Mouse (Mus musculus) ES-E14 (cell line): ENCODE measurements at regions not wholly inside any gene's neighbourhood (a gene's known extent, or its start where the extent isn't known, plus 50 kb on each side); places are given as distances from the start of the nearest gene placed in this dataset.

Experiments
- DNase-seq: peaks from one replicate; pipeline ENCODE4 v3.0.0-alpha.2; 2013; ENCODE audit warnings: low read depth, low spot score
- H3K27ac ChIP-seq: 2 replicates; pipeline ENCODE4 v1.5.1; 2012; ENCODE audit warnings: low read depth, mild to moderate bottlenecking, low read length, moderate library complexity, mixed read lengths; ENCODE audit not compliant: poor library complexity, insufficient read depth, severe bottlenecking
- H3K36me3 ChIP-seq: 2 replicates; pipeline ENCODE4 v1.6.1; 2012; ENCODE audit warnings: mild to moderate bottlenecking, low read length, moderate library complexity, mixed read lengths; ENCODE audit not compliant: control insufficient read depth, poor library complexity, insufficient read depth, severe bottlenecking
- H3K4me1 ChIP-seq, 2 experiments: fragments of 150-350 bp in 1 of 2; sonication (generic) in 1 of 2; 2 replicates each; pipeline ENCODE4 v1.6.1; 2012; ENCODE audit warnings: low read length in 2 of 2, mild to moderate bottlenecking in 1 of 2, mixed read lengths in 1 of 2; ENCODE audit not compliant: control insufficient read depth in 2 of 2, insufficient read depth in 2 of 2, poor library complexity in 1 of 2
- H3K4me3 ChIP-seq, 2 experiments: fragments of 150-350 bp in 1 of 2; sonication (generic) in 1 of 2; 2 replicates each; pipeline ENCODE4 v1.5.1; 2012; ENCODE audit warnings: low read length in 2 of 2, low read depth in 1 of 2, mild to moderate bottlenecking in 1 of 2, mixed read lengths in 1 of 2; ENCODE audit not compliant: insufficient read depth in 1 of 2, poor library complexity in 1 of 2, severe bottlenecking in 1 of 2
- H3K9ac ChIP-seq: 2 replicates; pipeline ENCODE4 v1.6.1; 2012; ENCODE audit warnings: low read depth, mild to moderate bottlenecking, low read length, mixed read lengths; ENCODE audit not compliant: poor library complexity, insufficient read depth, severe bottlenecking
- H3K9me3 ChIP-seq: fragments of 150-350 bp; sonication (generic); 2 replicates; pipeline ENCODE4 v1.6.1; 2012; ENCODE audit warnings: low read depth, mild to moderate bottlenecking, low read length; ENCODE audit not compliant: control insufficient read depth, insufficient read depth
- CHD2 ChIP-seq: IDR thresholded peaks from 2 replicates; pipeline ENCODE4 v1.6.1; 2014; ENCODE audit warnings: mild to moderate bottlenecking, low read depth, low read length, inconsistent platforms
- HCFC1 ChIP-seq: IDR thresholded peaks from 2 replicates; pipeline ENCODE4 v1.6.1; 2012; ENCODE audit warnings: low read length, inconsistent platforms, borderline replicate concordance; ENCODE audit not compliant: insufficient read depth
- MAFK ChIP-seq: IDR thresholded peaks from 2 replicates; pipeline ENCODE4 v1.6.1; 2014; ENCODE audit warnings: mild to moderate bottlenecking, low read depth, low read length, inconsistent platforms; ENCODE audit not compliant: insufficient read depth
- ZC3H11A ChIP-seq: IDR thresholded peaks from 2 replicates; pipeline ENCODE4 v1.6.1; 2012; ENCODE audit warnings: low read depth, mild to moderate bottlenecking, inconsistent platforms, low read length, borderline replicate concordance
- ZNF384 ChIP-seq: IDR thresholded peaks from 2 replicates; pipeline ENCODE4 v1.6.1; 2012; ENCODE audit warnings: low read depth, low read length, inconsistent platforms
- in situ Hi-C, 2 experiments: fragments of 600-800 bp; cut with MboI; formaldehyde crosslinking; loops; one replicate each; pipeline ENCODE4 v1.15.1; 2025; ENCODE audit warnings: low sequenced_read_pairs in 2 of 2, inconsistent platforms in 1 of 2; ENCODE audit not compliant: unreplicated experiment in 2 of 2

- H3K27ac ChIP-seq: no peak overlapping the region
- in situ Hi-C loops: no loop called here
- no peak for DNase-seq
Measured at GRCm38 (mm10) chr16:78217633-78218032, 83.7 kb upstream of the Cxadr start.

GRCm38 (mm10) chr16:78216752-78217351 is 84.4 kb upstream of the Cxadr start:
- DNase-seq: no peak
- H3K4me1 ChIP-seq: no peaks in the 10 kb centered on the region
- TF ChIP-seq MAFK (no peak), CHD2 (no peak), ZC3H11A (no peak), HCFC1 (no peak), ZNF384 (no peak)
- in situ Hi-C loops: no loop called here
- no peaks in the 10 kb centered on the region for H3K9me3 ChIP-seq
- no peak overlapping the region for H3K4me3 ChIP-seq
- H3K9ac ChIP-seq: no peak overlapping the region
- no peaks in the 10 kb centered on the region for H3K36me3 ChIP-seq
- H3K27ac ChIP-seq: no peak overlapping the region

More at GRCm38 (mm10) chr16:78217633-78218032, 83.7 kb upstream of the Cxadr start:
- Histone ChIP-seq H3K36me3 (no peaks in the 10 kb centered on the region), H3K4me3 (no peak overlapping the region), H3K9me3 (no peaks in the 10 kb centered on the region), H3K9ac (no peak overlapping the region), H3K4me1 (no peaks in the 10 kb centered on the region)
- TF ChIP-seq ZC3H11A (no peak), CHD2 (no peak)

GRCm38 (mm10) chr16:78211687-78212086 is 89.6 kb upstream of the Cxadr start:
- in situ Hi-C loops: no loop called here
- no peak overlapping the region for H3K9ac ChIP-seq
- H3K27ac ChIP-seq: no peak overlapping the region
- H3K4me3 ChIP-seq: no peak overlapping the region
- no peaks in the 10 kb centered on the region for H3K4me1 ChIP-seq
- TF ChIP-seq ZNF384 (no peak), CHD2 (no peak), MAFK (no peak), HCFC1 (no peak), ZC3H11A (no peak)
- no peaks in the 10 kb centered on the region for H3K36me3 ChIP-seq
- no peak for DNase-seq
- no peaks in the 10 kb centered on the region for H3K9me3 ChIP-seq

- H3K9ac ChIP-seq: no peak overlapping the region
- TF ChIP-seq ZNF384: no peak
- no peak for TF ChIP-seq ZC3H11A
- TF ChIP-seq MAFK: no peak
- no peak for TF ChIP-seq CHD2
- no peak for TF ChIP-seq HCFC1
- in situ Hi-C loops: loop anchor here (10.0 kb wide), 2 partner anchors 126 to 136 kb away; no protein-coding TSS in a partner anchor
- H3K4me3 ChIP-seq: no peak overlapping the region
- no peaks in the 10 kb centered on the region for H3K4me1 ChIP-seq
- H3K27ac ChIP-seq: no peak overlapping the region
- DNase-seq: no peak
- no peaks in the 10 kb centered on the region for H3K36me3 ChIP-seq
- H3K9me3 ChIP-seq: no peaks in the 10 kb centered on the region
Measured at GRCm38 (mm10) chr16:78208321-78208720, 93.0 kb upstream of the Cxadr start.

- H3K36me3 ChIP-seq: no peaks in the 10 kb centered on the region
- no peak overlapping the region for H3K4me3 ChIP-seq
- no peak for TF ChIP-seq MAFK
- TF ChIP-seq HCFC1: no peak
- TF ChIP-seq ZC3H11A: no peak
- no peak for TF ChIP-seq ZNF384
- in situ Hi-C loops: loop anchor here (10.0 kb wide), 2 partner anchors 130 to 140 kb away; no protein-coding TSS in a partner anchor
- no peak for DNase-seq
- H3K9me3 ChIP-seq: no peaks in the 10 kb centered on the region
- H3K27ac ChIP-seq: no peak overlapping the region
- H3K4me1 ChIP-seq: no peaks in the 10 kb centered on the region
- H3K9ac ChIP-seq: no peak overlapping the region
Measured at GRCm38 (mm10) chr16:78204332-78204731, 97.0 kb upstream of the Cxadr start.
